Mouse (Mus musculus) T-helper 17 cell (primary cell): Measurements from ENCODE around the gene Zfp384.

Experiments
- in situ Hi-C, 2 experiments: fragments of 300-600 bp; cut with MboI, MseI; formaldehyde crosslinking; loops; 1 replicate in 1 of 2; 2 replicates in 1 of 2; pipeline ENCODE4 v1.15.1; 2025; ENCODE audit warnings: high pct_unique_total_duplicates in 2 of 2

Zfp384 gene

GRCm38 (mm10) chr6:125081394-125081793 lies 72.4 kb downstream of the Zfp384 start:
- in situ Hi-C loops: loop anchor here (5.0 kb wide), 1 partner anchor 34 kb away; the partner anchor contains the start of gene Acrbp (in 2 of the 2)

GRCm38 (mm10) chr6:125081797-125082560 lies 73.0 kb downstream of the Zfp384 start:
- in situ Hi-C loops: loop anchor here (5.0 kb wide), 1 partner anchor 35 kb away; the partner anchor contains the start of gene Acrbp (in 2 of the 2)

GRCm38 (mm10) chr6:125082801-125083386 lies 73.9 kb downstream of the Zfp384 start:
- in situ Hi-C loops: loop anchor here (5.0 kb wide), 1 partner anchor 36 kb away; the partner anchor contains the start of gene Acrbp (in 2 of the 2)

- in situ Hi-C loops: loop anchor here (5.0 kb wide), 1 partner anchor 37 kb away; the partner anchor contains the start of gene Acrbp (in 2 of the 2)
Measured at GRCm38 (mm10) chr6:125084424-125084823, 75.5 kb downstream of the Zfp384 start.
